Mouse (Mus musculus) heart, embryonic 16.5 days (tissue): ENCODE results near the gene Igsf10. TPM values are rescaled to one million over a fixed set of nuclear protein-coding genes. Genes with fewer than 3 reads are reported as not detected.
A peak's percentile ranks its signal among the peaks of the same experiment; 100 is the strongest.
"Not testable (repeated sequence)": the region's sequence is repeated elsewhere in the genome, so short reads cannot be mapped to it uniquely, and the experiment has no call there.

Experiments used
- ATAC-seq: fragments of 200-750 bp; cut with Nextera tagmentation; replicated peaks from 2 replicates; pipeline ENCODE4 v1.8.0; 2017; ENCODE audit warnings: moderate number of reproducible peaks; ENCODE audit not compliant: insufficient read depth, low FRiP score; ENCODE audit errors: extremely low read depth
- H3K27ac ChIP-seq: fragments of 300-500 bp; sonication (generic); 2 replicates; pipeline ENCODE4 v1.5.1; 2014; ENCODE audit warnings: mild to moderate bottlenecking, low read length, control low read depth, moderate library complexity
- H3K27me3 ChIP-seq: fragments of 300-500 bp; sonication (generic); 2 replicates; pipeline ENCODE4 v1.6.1; 2014; ENCODE audit warnings: low read length, mixed read lengths; ENCODE audit not compliant: control insufficient read depth, insufficient read depth
- H3K36me3 ChIP-seq: fragments of 300-500 bp; sonication (generic); 2 replicates; pipeline ENCODE4 v1.6.1; 2014; ENCODE audit not compliant: control insufficient read depth, insufficient read depth
- H3K4me1 ChIP-seq: fragments of 300-500 bp; sonication (generic); 2 replicates; pipeline ENCODE4 v1.6.1; 2014; ENCODE audit warnings: low read length, mixed read lengths; ENCODE audit not compliant: control insufficient read depth, insufficient read depth
- H3K4me2 ChIP-seq: fragments of 300-500 bp; sonication (generic); 2 replicates; pipeline ENCODE4 v1.6.1; 2014; ENCODE audit warnings: low read depth, mild to moderate bottlenecking, control low read depth, low read length
- H3K4me3 ChIP-seq: fragments of 300-500 bp; sonication (generic); 2 replicates; pipeline ENCODE4 v1.5.1; 2014; ENCODE audit warnings: mild to moderate bottlenecking, control low read depth, low read length
- H3K9ac ChIP-seq: fragments of 300-500 bp; sonication (generic); 2 replicates; pipeline ENCODE4 v1.6.1; 2014; ENCODE audit warnings: low read length, control low read depth
- H3K9me3 ChIP-seq: fragments of 300-500 bp; sonication (generic); replicated peaks from 2 replicates; pipeline ENCODE4 v1.6.1; 2016; ENCODE audit warnings: low read length; ENCODE audit not compliant: control insufficient read depth
- WGBS: fragments of 180-500 bp; shearing (Covaris S2); extraction: QIAGEN DNeasy Blood & Tissue Kit; methylation state at CpG from one replicate; pipeline ENCODE4 v1.1.7; 2014; 5-methylcytosine and 5-hydroxymethylcytosine counted together
- polyA plus RNA-seq: library from polyadenylated mRNA; unstranded; fragments of >200 nt; fragmentation: Nextera tagmentation; extraction: Ambion mirVana; gene quantifications from 2 replicates; pipeline ENCODE4 v1.2.1, GENCODE M21; 2015

Igsf10 gene
- polyA plus RNA-seq: 2.0 and 2.7 TPM in 2 replicates

GRCm38 (mm10) chr3:59344065-59344905 lies at the start of gene Igsf10:
TSS of gene Igsf10 (minus strand) at chr3:59344394.
- Histone ChIP-seq H3K36me3 (no peaks in the 10 kb centered on the region), H3K27me3 (no peaks in the 10 kb centered on the region), H3K4me2 (peak within 1 kb of the TSS; percentile 79), H3K9me3 (no peaks in the 10 kb centered on the region), H3K27ac (peak within 1 kb of the TSS; percentile 53; the same call in 1 of the 2 replicates), H3K4me3 (peak within 1 kb of the TSS; percentile 82), H3K9ac (peak within 1 kb of the TSS; percentile 79), H3K4me1 (no peaks in the 10 kb centered on the region)
- WGBS: 3% methylated on average over 23 of the region's 23 CpGs
- peak; percentile 75 for ATAC-seq

DNA sequence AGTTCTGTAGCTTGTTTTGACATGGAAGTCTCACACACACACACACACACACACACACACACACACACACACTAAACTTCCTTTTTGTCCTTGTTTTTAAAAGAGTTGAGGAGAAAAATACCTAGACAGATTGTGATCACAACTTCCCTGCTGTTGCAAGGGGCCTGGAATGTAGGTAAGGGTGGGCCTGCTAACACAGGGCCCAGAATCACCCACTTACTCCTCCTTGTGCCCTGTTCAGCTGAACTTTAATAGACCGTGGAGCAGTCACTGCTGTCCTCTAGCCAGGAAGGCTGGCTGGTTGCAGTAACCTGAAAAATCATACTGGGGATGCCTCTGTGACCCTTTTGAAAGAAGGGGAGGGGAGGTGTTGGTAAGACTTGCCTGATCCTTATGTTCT lies 41.4 kb upstream of the Igsf10 start:
- no peak overlapping the region for H3K4me3 ChIP-seq
- H3K9ac ChIP-seq: no peak overlapping the region
- H3K27ac ChIP-seq: no peak overlapping the region
- no peak overlapping the region for H3K4me2 ChIP-seq
- H3K27me3 ChIP-seq: no peaks in the 10 kb centered on the region
- no peaks in the 10 kb centered on the region for H3K4me1 ChIP-seq
- ATAC-seq: no peak
- H3K36me3 ChIP-seq: no peaks in the 10 kb centered on the region
- H3K9me3 ChIP-seq: no peaks in the 10 kb centered on the region
- 70% methylated on average over 1 of the region's 1 CpGs for WGBS

DNA sequence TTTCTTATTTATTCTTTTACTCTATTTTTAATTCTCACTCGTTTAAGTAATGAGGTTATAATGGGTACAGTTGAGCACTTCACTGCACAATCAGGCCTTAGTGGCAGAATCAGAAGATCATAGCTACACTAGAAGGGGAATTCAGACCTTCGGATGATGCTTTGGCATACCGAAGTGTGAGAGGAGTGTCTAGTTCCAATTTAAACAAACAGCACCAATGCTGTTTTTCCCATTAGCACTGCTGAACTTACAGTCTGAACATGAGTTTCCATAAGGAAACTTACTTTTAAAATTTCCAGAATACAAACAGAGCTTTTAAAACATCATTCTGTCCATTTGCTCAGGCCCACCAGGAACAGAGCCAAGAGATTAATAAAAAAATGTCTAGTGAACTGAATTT lies 40.8 kb upstream of the Igsf10 start:
- ATAC-seq: no peak
- WGBS: 74% methylated on average over 3 of the region's 3 CpGs

DNA sequence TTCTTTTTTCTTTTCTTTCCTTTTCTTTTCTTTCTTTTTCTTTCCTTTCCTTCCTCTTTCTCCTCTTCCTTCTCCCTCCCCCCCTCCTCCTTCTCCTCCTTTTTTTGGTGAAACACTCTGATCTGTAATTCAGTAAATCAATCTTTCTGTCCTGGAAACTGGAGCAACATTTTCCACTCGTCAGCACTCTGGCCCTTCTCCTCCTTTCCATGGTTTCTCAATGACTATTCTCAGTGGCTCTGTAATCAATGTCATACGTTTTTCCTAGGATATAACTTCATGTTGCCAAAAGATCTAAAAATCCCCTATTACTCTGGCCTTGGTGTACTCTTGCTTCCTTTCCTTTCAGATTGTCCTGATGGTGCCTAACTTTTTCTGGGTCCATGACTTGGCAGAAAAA lies 40.1 kb upstream of the Igsf10 start:
- Histone ChIP-seq H3K9me3 (no peaks in the 10 kb centered on the region), H3K4me1 (no peaks in the 10 kb centered on the region), H3K4me2 (no peak overlapping the region), H3K4me3 (no peak overlapping the region), H3K27ac (no peak overlapping the region), H3K9ac (no peak overlapping the region), H3K27me3 (no peaks in the 10 kb centered on the region), H3K36me3 (no peaks in the 10 kb centered on the region)
- 40% methylated on average over 2 of the region's 2 CpGs for WGBS
- ATAC-seq: no peak

More for the DNA sequence above, 40.8 kb upstream of the Igsf10 start:
- Histone ChIP-seq H3K27me3 (no peaks in the 10 kb centered on the region), H3K4me3 (no peak overlapping the region), H3K36me3 (no peaks in the 10 kb centered on the region), H3K4me2 (no peak overlapping the region), H3K9me3 (no peaks in the 10 kb centered on the region), H3K27ac (no peak overlapping the region), H3K9ac (no peak overlapping the region), H3K4me1 (no peaks in the 10 kb centered on the region)

GRCm38 (mm10) chr3:59378791-59379190 lies 34.6 kb upstream of the Igsf10 start:
- H3K4me1 ChIP-seq, H3K27me3 ChIP-seq, H3K9ac ChIP-seq, H3K9me3 ChIP-seq, H3K36me3 ChIP-seq, H3K4me3 ChIP-seq, H3K27ac ChIP-seq, ATAC-seq, H3K4me2 ChIP-seq: not testable (repeated sequence)
- WGBS: 80% methylated on average over 1 of the region's 1 CpGs

- ATAC-seq: no peak
- no peak overlapping the region for H3K4me2 ChIP-seq
- H3K36me3 ChIP-seq: no peaks in the 10 kb centered on the region
- H3K4me1 ChIP-seq: no peaks in the 10 kb centered on the region
- no peaks in the 10 kb centered on the region for H3K9me3 ChIP-seq
- 87% methylated on average over 1 of the region's 1 CpGs for WGBS
- no peak overlapping the region for H3K9ac ChIP-seq
- no peak overlapping the region for H3K4me3 ChIP-seq
- no peak overlapping the region for H3K27ac ChIP-seq
- no peaks in the 10 kb centered on the region for H3K27me3 ChIP-seq
Measured at GRCm38 (mm10) chr3:59361895-59362294, 17.7 kb upstream of the Igsf10 start.

- H3K4me1 ChIP-seq: no peaks in the 10 kb centered on the region
- no peaks in the 10 kb centered on the region for H3K36me3 ChIP-seq
- no peaks in the 10 kb centered on the region for H3K9me3 ChIP-seq
- H3K4me2 ChIP-seq: no peak overlapping the region
- no peak overlapping the region for H3K9ac ChIP-seq
- no peak overlapping the region for H3K4me3 ChIP-seq
- H3K27ac ChIP-seq: no peak overlapping the region
- ATAC-seq: no peak
- no peaks in the 10 kb centered on the region for H3K27me3 ChIP-seq
Measured at GRCm38 (mm10) chr3:59360102-59360501, 15.9 kb upstream of the Igsf10 start.

DNA sequence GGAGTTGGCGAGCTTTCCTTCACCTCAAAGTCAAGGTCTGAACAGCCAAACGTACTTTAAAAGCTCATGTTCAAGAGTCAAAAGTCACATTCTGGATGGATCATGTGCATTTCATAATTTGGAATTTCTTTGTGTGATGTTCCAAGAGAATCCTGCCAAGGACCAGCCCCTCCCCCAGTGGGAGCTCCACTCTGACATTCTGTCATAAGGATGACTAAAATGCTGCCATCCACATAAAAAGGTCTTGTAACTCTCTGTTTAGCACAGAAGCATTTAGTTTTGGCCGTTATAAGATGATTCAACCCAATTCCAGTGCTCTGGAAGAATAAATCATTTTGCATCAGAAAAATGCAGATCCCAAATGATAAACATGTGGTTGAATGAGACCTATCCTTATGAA lies 10.0 kb upstream of the Igsf10 start:
- ATAC-seq: no peak
- Histone ChIP-seq H3K4me1 (no peaks in the 10 kb centered on the region), H3K27ac (no peak overlapping the region), H3K4me2 (no peak overlapping the region), H3K4me3 (no peak overlapping the region), H3K9ac (no peak overlapping the region), H3K36me3 (no peaks in the 10 kb centered on the region), H3K9me3 (no peaks in the 10 kb centered on the region), H3K27me3 (no peaks in the 10 kb centered on the region)
- WGBS: 76% methylated on average over 3 of the region's 3 CpGs

- no peaks in the 10 kb centered on the region for H3K4me1 ChIP-seq
- no peak overlapping the region for H3K27ac ChIP-seq
- no peak overlapping the region for H3K9ac ChIP-seq
- no peak overlapping the region for H3K4me2 ChIP-seq
- no peaks in the 10 kb centered on the region for H3K9me3 ChIP-seq
- no peaks in the 10 kb centered on the region for H3K36me3 ChIP-seq
- no peak overlapping the region for H3K4me3 ChIP-seq
- no peak for ATAC-seq
- H3K27me3 ChIP-seq: no peaks in the 10 kb centered on the region
Measured at GRCm38 (mm10) chr3:59351768-59352167, 7.6 kb upstream of the Igsf10 start.
